Comparison of ENCODE assay signal across 28 mouse cellular contexts in genomic region chr10:100746151-100746550, GRCm38 (mm10).
A peak's percentile ranks its signal among the peaks of the same experiment; 100 is the strongest.
DNase-seq lines count a peak whose midpoint lies in the region; ATAC-seq and TF ChIP-seq lines count a peak whose summit lies in the region.
"Had no signal": no experiment of that assay in that cellular context is flagged by ENCODE, and none has a peak within 500 bp of the region (broad histone marks: within the 10 kb centered on the region; RNA-seq: fewer than 3 reads in every experiment).

No protein-coding gene starts in this region.

- no peak for TF ChIP-seq CTCF in stomach, postnatal 0 days (IDR thresholded peaks at IDR 0.05; ENCODE audit: low read depth)

- DNase-seq in forebrain, embryonic 11.5 days (ENCODE audit: low spot score) = no peak
- DNase-seq in forebrain, embryonic 10.5 days (ENCODE audit: extremely low spot score, low spot score) = no peak
- peak; percentile 76 for DNase-seq in retina, postnatal 1 day
- no peak for DNase-seq in stomach, postnatal 0 days (ENCODE audit: low spot score)
- DNase-seq in thymus, adult 18-20 months = no peak
- DNase-seq: adrenal gland, postnatal 10 days; adrenal gland, postnatal 36 days; cerebellum, adult 11 months; cerebellum, adult 2 months; cerebellum, adult 9-11 months; cerebellum, postnatal 25 days; gastrocnemius, adult 2 months; gastrocnemius, postnatal 14 days; heart, adult 11 months; heart, postnatal 36 days had no signal

- no peaks in the 10 kb centered on the region; the same call in 1 of the 2 replicates for H3K4me1 ChIP-seq in forebrain, embryonic 11.5 days (replicated peaks; ENCODE audit: control insufficient read depth, insufficient read depth, low read length)
- peaks cover 11% of the 10 kb centered on the region for H3K4me1 ChIP-seq in forebrain, embryonic 10.5 days
- no peaks in the 10 kb centered on the region for H3K4me1 ChIP-seq in neural tube, embryonic 14.5 days (ENCODE audit: control insufficient read depth, insufficient read depth, low read length)
- H3K4me1 ChIP-seq in neural tube, embryonic 15.5 days = peaks cover 4% of the 10 kb centered on the region; the same call in 1 of the 2 replicates
- H3K4me1 ChIP-seq in forebrain, embryonic 15.5 days = 0 out of 2 replicates have a peak, but pooled peaks cover 3% of the 10 kb centered on the region
- no peaks in the 10 kb centered on the region for H3K4me1 ChIP-seq in stomach, postnatal 0 days (replicated peaks; ENCODE audit: control insufficient read depth, insufficient read depth)
- H3K4me1 ChIP-seq: embryonic facial prominence, embryonic 10.5 days; embryonic facial prominence, embryonic 13.5 days; hindbrain, embryonic 10.5 days; hindbrain, embryonic 13.5 days had no signal

- no peaks in the 10 kb centered on the region for H3K36me3 ChIP-seq in forebrain, embryonic 11.5 days (ENCODE audit: control insufficient read depth, insufficient read depth, low read length)
- H3K36me3 ChIP-seq in forebrain, embryonic 10.5 days (replicated peaks) = no peaks in the 10 kb centered on the region
- no peaks in the 10 kb centered on the region for H3K36me3 ChIP-seq in neural tube, embryonic 14.5 days (ENCODE audit: control insufficient read depth, insufficient read depth, low read length)
- no peaks in the 10 kb centered on the region for H3K36me3 ChIP-seq in neural tube, embryonic 15.5 days
- H3K36me3 ChIP-seq in forebrain, embryonic 15.5 days = no peaks in the 10 kb centered on the region
- no peaks in the 10 kb centered on the region for H3K36me3 ChIP-seq in stomach, postnatal 0 days (ENCODE audit: control insufficient read depth, insufficient read depth, low read length)
- H3K36me3 ChIP-seq: embryonic facial prominence, embryonic 10.5 days; embryonic facial prominence, embryonic 13.5 days; hindbrain, embryonic 10.5 days; hindbrain, embryonic 13.5 days had no signal

- H3K9me3 ChIP-seq in forebrain, embryonic 11.5 days (ENCODE audit: control insufficient read depth, low read length) = no peaks in the 10 kb centered on the region
- H3K9me3 ChIP-seq in forebrain, embryonic 10.5 days = no peaks in the 10 kb centered on the region
- H3K9me3 ChIP-seq in neural tube, embryonic 14.5 days (ENCODE audit: control insufficient read depth, low read length) = no peaks in the 10 kb centered on the region
- no peaks in the 10 kb centered on the region for H3K9me3 ChIP-seq in neural tube, embryonic 15.5 days (replicated peaks)
- H3K9me3 ChIP-seq in forebrain, embryonic 15.5 days = no peaks in the 10 kb centered on the region
- no peaks in the 10 kb centered on the region for H3K9me3 ChIP-seq in stomach, postnatal 0 days (ENCODE audit: control insufficient read depth, low read length)
- H3K9me3 ChIP-seq: embryonic facial prominence, embryonic 10.5 days; embryonic facial prominence, embryonic 13.5 days; hindbrain, embryonic 10.5 days; hindbrain, embryonic 13.5 days had no signal

- H3K4me2 ChIP-seq in forebrain, embryonic 11.5 days (ENCODE audit: low read depth, low read length, severe bottlenecking) = no peak overlapping the region
- no peak overlapping the region for H3K4me2 ChIP-seq in neural tube, embryonic 14.5 days (ENCODE audit: low read depth, low read length)
- H3K4me2 ChIP-seq in neural tube, embryonic 15.5 days = no peak overlapping the region
- H3K4me2 ChIP-seq in forebrain, embryonic 15.5 days (replicated peaks) = no peak overlapping the region
- H3K4me2 ChIP-seq in stomach, postnatal 0 days (replicated peaks; ENCODE audit: low read depth) = no peak overlapping the region
- H3K4me2 ChIP-seq: embryonic facial prominence, embryonic 13.5 days; heart, embryonic 11.5 days; hindbrain, embryonic 13.5 days had no signal

- no peak overlapping the region for H3K27ac ChIP-seq in forebrain, embryonic 11.5 days (ENCODE audit: low read depth, low read length)
- H3K27ac ChIP-seq in forebrain, embryonic 10.5 days = no peak overlapping the region
- H3K27ac ChIP-seq in neural tube, embryonic 14.5 days (ENCODE audit: low read depth, low read length) = no peak overlapping the region
- H3K27ac ChIP-seq in neural tube, embryonic 15.5 days (replicated peaks) = no peak overlapping the region
- no peak overlapping the region for H3K27ac ChIP-seq in forebrain, embryonic 15.5 days (replicated peaks)
- no peak overlapping the region for H3K27ac ChIP-seq in stomach, postnatal 0 days (replicated peaks)
- H3K27ac ChIP-seq: embryonic facial prominence, embryonic 10.5 days; embryonic facial prominence, embryonic 13.5 days; gastrocnemius, adult 2 months; hindbrain, embryonic 10.5 days; hindbrain, embryonic 13.5 days; hindbrain, postnatal 0 days had no signal

- H3K9ac ChIP-seq in forebrain, embryonic 11.5 days (ENCODE audit: low read length) = no peak overlapping the region
- H3K9ac ChIP-seq in neural tube, embryonic 14.5 days (replicated peaks; ENCODE audit: low read depth, low read length) = no peak overlapping the region
- no peak overlapping the region for H3K9ac ChIP-seq in neural tube, embryonic 15.5 days (replicated peaks)
- H3K9ac ChIP-seq in forebrain, embryonic 15.5 days (replicated peaks) = no peak overlapping the region
- H3K9ac ChIP-seq in stomach, postnatal 0 days (ENCODE audit: low read length) = no peak overlapping the region
- H3K9ac ChIP-seq: embryonic facial prominence, embryonic 13.5 days; hindbrain, embryonic 13.5 days had no signal

- no peak overlapping the region for H3K4me3 ChIP-seq in forebrain, embryonic 11.5 days (ENCODE audit: low read depth, low read length)
- no peak overlapping the region for H3K4me3 ChIP-seq in forebrain, embryonic 10.5 days
- no peak overlapping the region for H3K4me3 ChIP-seq in neural tube, embryonic 14.5 days (ENCODE audit: low read depth, low read length)
- H3K4me3 ChIP-seq in neural tube, embryonic 15.5 days (replicated peaks) = no peak overlapping the region
- H3K4me3 ChIP-seq in forebrain, embryonic 15.5 days = no peak overlapping the region
- no peak overlapping the region for H3K4me3 ChIP-seq in stomach, postnatal 0 days (ENCODE audit: low read depth, low read length)
- H3K4me3 ChIP-seq: embryonic facial prominence, embryonic 10.5 days; embryonic facial prominence, embryonic 13.5 days; erythroblast, embryonic 14.5 days; gastrocnemius, adult 2 months; hindbrain, embryonic 10.5 days; hindbrain, embryonic 13.5 days had no signal

- ATAC-seq in forebrain, embryonic 11.5 days (replicated peaks; ENCODE audit: low FRiP score) = peak; percentile 47; the same call in 1 of the 2 replicates
- ATAC-seq in neural tube, embryonic 14.5 days (ENCODE audit: low read depth) = peak; percentile 44; the same call in 1 of the 2 replicates
- no peak for ATAC-seq in neural tube, embryonic 15.5 days (ENCODE audit: low FRiP score)
- 0 out of 2 replicates have a peak, but pooled peaks have one; percentile 26 for ATAC-seq in forebrain, embryonic 15.5 days (replicated peaks)
- no peak for ATAC-seq in stomach, postnatal 0 days (ENCODE audit: low FRiP score, low TSS enrichment)
- ATAC-seq: hindbrain, postnatal 0 days; inflammation-experienced regulatory T-cells, adult 6 months; intestine, embryonic 16.5 days; Patski had no signal

- 23% methylated on average over 7 of the region's 7 CpGs for WGBS in forebrain, embryonic 11.5 days
- WGBS in forebrain, embryonic 10.5 days = 39% methylated on average over 7 of the region's 7 CpGs
- 34% methylated on average over 7 of the region's 7 CpGs for WGBS in neural tube, embryonic 14.5 days
- 28% methylated on average over 7 of the region's 7 CpGs for WGBS in neural tube, embryonic 15.5 days
- 12% methylated on average over 7 of the region's 7 CpGs for WGBS in forebrain, embryonic 15.5 days
- WGBS in stomach, postnatal 0 days = 72% methylated on average over 7 of the region's 7 CpGs

- no peaks in the 10 kb centered on the region for H3K27me3 ChIP-seq in forebrain, embryonic 11.5 days (ENCODE audit: control insufficient read depth, insufficient read depth, low read length)
- H3K27me3 ChIP-seq in forebrain, embryonic 10.5 days (ENCODE audit: poor library complexity, severe bottlenecking) = no peaks in the 10 kb centered on the region
- no peaks in the 10 kb centered on the region for H3K27me3 ChIP-seq in neural tube, embryonic 14.5 days (ENCODE audit: control insufficient read depth, insufficient read depth, low read length)
- H3K27me3 ChIP-seq in neural tube, embryonic 15.5 days (replicated peaks) = no peaks in the 10 kb centered on the region
- no peaks in the 10 kb centered on the region for H3K27me3 ChIP-seq in forebrain, embryonic 15.5 days
- no peaks in the 10 kb centered on the region for H3K27me3 ChIP-seq in stomach, postnatal 0 days (ENCODE audit: control insufficient read depth, insufficient read depth, low read length)
- H3K27me3 ChIP-seq: embryonic facial prominence, embryonic 13.5 days; hindbrain, embryonic 13.5 days had no signal

- no peak for TF ChIP-seq EP300 in stomach, postnatal 0 days (optimal IDR thresholded peaks at IDR 0.05)

Comparison
In these comparisons a context has a peak if more than half of its experiments do, and no peak if none do; other contexts are left out.
1. ATAC-seq: peak in forebrain, embryonic 11.5 days (single experiment), neural tube, embryonic 14.5 days (single experiment) and forebrain, embryonic 15.5 days (single experiment); none in neural tube, embryonic 15.5 days (single experiment) and stomach, postnatal 0 days (single experiment).